Mouse (Mus musculus) retina, postnatal 7 days (tissue): ENCODE data around the gene Dusp6.
"Not testable (repeated sequence)": the region's sequence is repeated elsewhere in the genome, so short reads cannot be mapped to it uniquely, and the experiment has no call there.

ENCODE experiments used
- DNase-seq: peaks from one replicate; pipeline ENCODE4 v3.0.0-alpha.2; 2012; ENCODE audit warnings: low read depth, low spot score

The Dusp6 gene

GRCm38 (mm10) chr10:99262867-99263379 lies at the start of gene Dusp6:
Gene Dusp6 (plus strand): TSS chr10:99263231.
- DNase-seq, result peak; percentile 88

- no peak for DNase-seq
Observed at GRCm38 (mm10) chr10:99214421-99215299, 48.4 kb upstream of the Dusp6 start.

GRCm38 (mm10) chr10:99216570-99216969 lies 46.5 kb upstream of the Dusp6 start:
- not testable (repeated sequence) for DNase-seq

GRCm38 (mm10) chr10:99221540-99221939 lies 41.5 kb upstream of the Dusp6 start:
- no peak for DNase-seq

- DNase-seq, result no peak
Observed at GRCm38 (mm10) chr10:99222726-99223125, 40.3 kb upstream of the Dusp6 start.

GRCm38 (mm10) chr10:99224218-99224617 lies 38.8 kb upstream of the Dusp6 start:
- no peak for DNase-seq

- DNase-seq, result no peak
Observed at GRCm38 (mm10) chr10:99226782-99227181, 36.2 kb upstream of the Dusp6 start.

- DNase-seq, result no peak
Observed at GRCm38 (mm10) chr10:99227968-99228864, 34.8 kb upstream of the Dusp6 start.

- DNase-seq, result no peak
Observed at GRCm38 (mm10) chr10:99229031-99229684, 33.9 kb upstream of the Dusp6 start.

GRCm38 (mm10) chr10:99232518-99233227 lies 30.4 kb upstream of the Dusp6 start:
- no peak for DNase-seq

GRCm38 (mm10) chr10:99234336-99234735 lies 28.7 kb upstream of the Dusp6 start:
- DNase-seq, result no peak

- no peak for DNase-seq
Observed at GRCm38 (mm10) chr10:99235081-99235480, 27.9 kb upstream of the Dusp6 start.

- no peak for DNase-seq
Observed at GRCm38 (mm10) chr10:99237205-99237832, 25.7 kb upstream of the Dusp6 start.

- no peak for DNase-seq
Observed at GRCm38 (mm10) chr10:99238537-99238936, 24.5 kb upstream of the Dusp6 start.

GRCm38 (mm10) chr10:99241284-99241828 lies 21.7 kb upstream of the Dusp6 start:
- DNase-seq, result no peak

- no peak for DNase-seq
Observed at GRCm38 (mm10) chr10:99241829-99242711, 21.0 kb upstream of the Dusp6 start.

- no peak for DNase-seq
Observed at GRCm38 (mm10) chr10:99242721-99243120, 20.3 kb upstream of the Dusp6 start.

GRCm38 (mm10) chr10:99243907-99244489 lies 19.0 kb upstream of the Dusp6 start:
- no peak for DNase-seq
